Mouse (Mus musculus) bone marrow macrophage, adult 2 months (primary cell): ENCODE results near the gene Cd63.

Experiments used
- CTCF ChIP-seq: IDR thresholded peaks from 2 replicates; pipeline ENCODE4 v1.5.1; 2012; ENCODE audit warnings: low read depth, mild to moderate bottlenecking, low read length, moderate library complexity
- POLR2A ChIP-seq: IDR thresholded peaks from 2 replicates; pipeline ENCODE4 v1.6.1; 2012; ENCODE audit warnings: mild to moderate bottlenecking, low read depth, low read length, borderline replicate concordance

DNA sequence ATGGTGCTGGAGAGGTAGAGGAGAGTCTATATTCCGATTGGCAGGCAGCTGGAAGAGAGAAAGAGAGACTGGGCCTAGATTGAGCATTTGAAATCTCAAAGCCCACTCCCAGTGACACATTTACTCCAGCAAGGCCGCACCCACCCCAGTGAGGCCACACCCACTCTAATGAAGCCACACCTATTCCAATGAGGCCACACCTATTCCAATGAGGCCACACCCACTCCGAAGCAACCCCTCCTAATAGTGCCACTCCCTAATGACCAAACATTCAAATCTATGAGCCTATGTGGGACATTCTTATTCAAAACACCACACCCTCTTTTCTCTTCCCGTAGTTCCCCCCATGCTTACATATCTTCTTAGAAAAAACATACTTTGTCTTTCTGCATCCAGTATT, 46.7 kb downstream of the Cd63 start:
- no peak for TF ChIP-seq CTCF
- no peak for TF ChIP-seq POLR2A
